Mouse (Mus musculus): Measurements from ENCODE around the gene Grasp. TPM values are rescaled to one million over a fixed set of nuclear protein-coding genes. Genes with fewer than 3 reads are reported as not detected.

The Grasp gene
- polyA plus RNA-seq, 1 experiment from 2014 or later = 6.7 TPM

- H3K4me1 ChIP-seq (ENCODE audit: control insufficient read depth, insufficient read depth, low read length) = peaks cover 23% of the 10 kb centered on the region
- 0 out of 2 replicates have a peak overlapping the region, but pooled peaks have one; percentile 90 for H3K27ac ChIP-seq (replicated peaks; ENCODE audit: low read depth, low read length)
These were observed 5.0 kb downstream of the Grasp start for GRCm38 (mm10) chr15:101228866-101229590.

GRCm38 (mm10) chr15:101230503-101230902 is 6.5 kb downstream of the Grasp start:
- no peak overlapping the region for H3K9ac ChIP-seq (ENCODE audit: low read length)
- H3K4me2 ChIP-seq (ENCODE audit: low read depth, severe bottlenecking) = no peak overlapping the region
- no peak for ATAC-seq (ENCODE audit: insufficient number of reproducible peaks, low FRiP score, low TSS enrichment, low read depth)
- no peak overlapping the region for H3K4me3 ChIP-seq (ENCODE audit: low read depth, low read length)
- WGBS = 96% methylated on average over 19 of the region's 19 CpGs
- H3K9me3 ChIP-seq (ENCODE audit: control insufficient read depth, low read length) = no peaks in the 10 kb centered on the region
- no peaks in the 10 kb centered on the region for H3K27me3 ChIP-seq (ENCODE audit: control insufficient read depth, insufficient read depth, low read length)
- no peak overlapping the region for H3K27ac ChIP-seq (replicated peaks; ENCODE audit: low read depth, low read length)
- peaks cover 11% of the 10 kb centered on the region; the same call in 1 of the 2 replicates for H3K36me3 ChIP-seq (ENCODE audit: control insufficient read depth, insufficient read depth, low read length)
- DNase-seq (ENCODE audit: low spot score) = no peak
- H3K4me1 ChIP-seq (ENCODE audit: control insufficient read depth, insufficient read depth, low read length) = peaks cover 26% of the 10 kb centered on the region

More at GRCm38 (mm10) chr15:101228866-101229590, 5.0 kb downstream of the Grasp start:
- no peak for ATAC-seq (ENCODE audit: insufficient number of reproducible peaks, low FRiP score, low TSS enrichment, low read depth)
- Histone ChIP-seq H3K36me3 (ENCODE audit: control insufficient read depth, insufficient read depth, low read length) (peaks cover 11% of the 10 kb centered on the region; the same call in 1 of the 2 replicates), H3K9me3 (ENCODE audit: control insufficient read depth, low read length) (no peaks in the 10 kb centered on the region), H3K4me2 (ENCODE audit: low read depth, severe bottlenecking) (no peak overlapping the region), H3K4me3 (ENCODE audit: low read depth, low read length) (no peak overlapping the region), H3K9ac (ENCODE audit: low read length) (no peak overlapping the region), H3K27me3 (ENCODE audit: control insufficient read depth, insufficient read depth, low read length) (no peaks in the 10 kb centered on the region)
- no peak for DNase-seq (ENCODE audit: low spot score)
- 88% methylated on average over 21 of the region's 21 CpGs for WGBS

- Histone ChIP-seq H3K27me3 (ENCODE audit: control insufficient read depth, insufficient read depth, low read length) (no peaks in the 10 kb centered on the region), H3K4me2 (ENCODE audit: low read depth, severe bottlenecking) (peak overlapping the region; percentile 16; the same call in 1 of the 2 replicates), H3K4me1 (ENCODE audit: control insufficient read depth, insufficient read depth, low read length) (peaks cover 29% of the 10 kb centered on the region), H3K9me3 (ENCODE audit: control insufficient read depth, low read length) (no peaks in the 10 kb centered on the region), H3K36me3 (ENCODE audit: control insufficient read depth, insufficient read depth, low read length) (peaks cover 11% of the 10 kb centered on the region; the same call in 1 of the 2 replicates), H3K4me3 (ENCODE audit: low read depth, low read length) (no peak overlapping the region), H3K9ac (ENCODE audit: low read length) (no peak overlapping the region), H3K27ac (replicated peaks; ENCODE audit: low read depth, low read length) (no peak overlapping the region)
- DNase-seq (ENCODE audit: low spot score) (peak; percentile 46), ATAC-seq (ENCODE audit: insufficient number of reproducible peaks, low FRiP score, low TSS enrichment, low read depth) (no peak)
- WGBS = 76% methylated on average over 23 of the region's 23 CpGs
These were observed 7.1 kb downstream of the Grasp start for GRCm38 (mm10) chr15:101230995-101231647.

- H3K4me1 ChIP-seq (ENCODE audit: control insufficient read depth, insufficient read depth, low read length) = peaks cover 29% of the 10 kb centered on the region
- no peak overlapping the region for H3K9ac ChIP-seq (ENCODE audit: low read length)
- ATAC-seq (ENCODE audit: insufficient number of reproducible peaks, low FRiP score, low TSS enrichment, low read depth) (no peak), DNase-seq (ENCODE audit: low spot score) (no peak)
- no peaks in the 10 kb centered on the region for H3K27me3 ChIP-seq (ENCODE audit: control insufficient read depth, insufficient read depth, low read length)
- no peaks in the 10 kb centered on the region for H3K9me3 ChIP-seq (ENCODE audit: control insufficient read depth, low read length)
- no peak overlapping the region for H3K27ac ChIP-seq (replicated peaks; ENCODE audit: low read depth, low read length)
- 50% methylated on average over 55 of the region's 56 CpGs for WGBS
- H3K4me3 ChIP-seq (ENCODE audit: low read depth, low read length) = no peak overlapping the region
- peaks cover 11% of the 10 kb centered on the region; the same call in 1 of the 2 replicates for H3K36me3 ChIP-seq (ENCODE audit: control insufficient read depth, insufficient read depth, low read length)
- peak overlapping the region; percentile 16; the same call in 1 of the 2 replicates for H3K4me2 ChIP-seq (ENCODE audit: low read depth, severe bottlenecking)
These were observed 7.7 kb downstream of the Grasp start for GRCm38 (mm10) chr15:101231648-101232180.

- no peak overlapping the region for H3K4me2 ChIP-seq (ENCODE audit: low read depth, severe bottlenecking)
- peaks cover 11% of the 10 kb centered on the region; the same call in 1 of the 2 replicates for H3K36me3 ChIP-seq (ENCODE audit: control insufficient read depth, insufficient read depth, low read length)
- no peaks in the 10 kb centered on the region for H3K9me3 ChIP-seq (ENCODE audit: control insufficient read depth, low read length)
- no peak overlapping the region for H3K9ac ChIP-seq (ENCODE audit: low read length)
- 67% methylated on average over 4 of the region's 4 CpGs for WGBS
- no peak for DNase-seq (ENCODE audit: low spot score)
- H3K27ac ChIP-seq (replicated peaks; ENCODE audit: low read depth, low read length) = no peak overlapping the region
- peaks cover 24% of the 10 kb centered on the region for H3K4me1 ChIP-seq (ENCODE audit: control insufficient read depth, insufficient read depth, low read length)
- H3K27me3 ChIP-seq (ENCODE audit: control insufficient read depth, insufficient read depth, low read length) = no peaks in the 10 kb centered on the region
- H3K4me3 ChIP-seq (ENCODE audit: low read depth, low read length) = no peak overlapping the region
- no peak for ATAC-seq (ENCODE audit: insufficient number of reproducible peaks, low FRiP score, low TSS enrichment, low read depth)
These were observed 8.6 kb downstream of the Grasp start for GRCm38 (mm10) chr15:101232607-101233006.

GRCm38 (mm10) chr15:101233183-101233582 is 9.2 kb downstream of the Grasp start:
- no peak for ATAC-seq (ENCODE audit: insufficient number of reproducible peaks, low FRiP score, low TSS enrichment, low read depth)
- peaks cover 20% of the 10 kb centered on the region for H3K4me1 ChIP-seq (ENCODE audit: control insufficient read depth, insufficient read depth, low read length)
- no peaks in the 10 kb centered on the region for H3K9me3 ChIP-seq (ENCODE audit: control insufficient read depth, low read length)
- DNase-seq (ENCODE audit: low spot score) = no peak
- H3K36me3 ChIP-seq (ENCODE audit: control insufficient read depth, insufficient read depth, low read length) = peaks cover 11% of the 10 kb centered on the region; the same call in 1 of the 2 replicates
- no peak overlapping the region for H3K4me3 ChIP-seq (ENCODE audit: low read depth, low read length)
- no peak overlapping the region for H3K9ac ChIP-seq (ENCODE audit: low read length)
- H3K4me2 ChIP-seq (ENCODE audit: low read depth, severe bottlenecking) = no peak overlapping the region
- WGBS = 88% methylated on average over 3 of the region's 3 CpGs
- H3K27me3 ChIP-seq (ENCODE audit: control insufficient read depth, insufficient read depth, low read length) = no peaks in the 10 kb centered on the region
- H3K27ac ChIP-seq (replicated peaks; ENCODE audit: low read depth, low read length) = no peak overlapping the region

GRCm38 (mm10) chr15:101233641-101234275 is 9.8 kb downstream of the Grasp start:
- peaks cover 11% of the 10 kb centered on the region; the same call in 1 of the 2 replicates for H3K36me3 ChIP-seq (ENCODE audit: control insufficient read depth, insufficient read depth, low read length)
- H3K27me3 ChIP-seq (ENCODE audit: control insufficient read depth, insufficient read depth, low read length) = no peaks in the 10 kb centered on the region
- WGBS = 25% methylated on average over 11 of the region's 11 CpGs
- H3K9me3 ChIP-seq (ENCODE audit: control insufficient read depth, low read length) = no peaks in the 10 kb centered on the region
- H3K4me3 ChIP-seq (ENCODE audit: low read depth, low read length) = no peak overlapping the region
- H3K9ac ChIP-seq (ENCODE audit: low read length) = no peak overlapping the region
- no peak overlapping the region for H3K4me2 ChIP-seq (ENCODE audit: low read depth, severe bottlenecking)
- ATAC-seq (ENCODE audit: insufficient number of reproducible peaks, low FRiP score, low TSS enrichment, low read depth) (no peak), DNase-seq (ENCODE audit: low spot score) (no peak)
- no peak overlapping the region for H3K27ac ChIP-seq (replicated peaks; ENCODE audit: low read depth, low read length)
- H3K4me1 ChIP-seq (ENCODE audit: control insufficient read depth, insufficient read depth, low read length) = peaks cover 16% of the 10 kb centered on the region

All from limb, embryonic 11.5 days (tissue).